Mouse (Mus musculus): Measurements from ENCODE around the gene Gatad2b.
"Not testable (repeated sequence)": the region's sequence is repeated elsewhere in the genome, so short reads cannot be mapped to it uniquely, and the experiment has no call there.

Gatad2b gene

DNA sequence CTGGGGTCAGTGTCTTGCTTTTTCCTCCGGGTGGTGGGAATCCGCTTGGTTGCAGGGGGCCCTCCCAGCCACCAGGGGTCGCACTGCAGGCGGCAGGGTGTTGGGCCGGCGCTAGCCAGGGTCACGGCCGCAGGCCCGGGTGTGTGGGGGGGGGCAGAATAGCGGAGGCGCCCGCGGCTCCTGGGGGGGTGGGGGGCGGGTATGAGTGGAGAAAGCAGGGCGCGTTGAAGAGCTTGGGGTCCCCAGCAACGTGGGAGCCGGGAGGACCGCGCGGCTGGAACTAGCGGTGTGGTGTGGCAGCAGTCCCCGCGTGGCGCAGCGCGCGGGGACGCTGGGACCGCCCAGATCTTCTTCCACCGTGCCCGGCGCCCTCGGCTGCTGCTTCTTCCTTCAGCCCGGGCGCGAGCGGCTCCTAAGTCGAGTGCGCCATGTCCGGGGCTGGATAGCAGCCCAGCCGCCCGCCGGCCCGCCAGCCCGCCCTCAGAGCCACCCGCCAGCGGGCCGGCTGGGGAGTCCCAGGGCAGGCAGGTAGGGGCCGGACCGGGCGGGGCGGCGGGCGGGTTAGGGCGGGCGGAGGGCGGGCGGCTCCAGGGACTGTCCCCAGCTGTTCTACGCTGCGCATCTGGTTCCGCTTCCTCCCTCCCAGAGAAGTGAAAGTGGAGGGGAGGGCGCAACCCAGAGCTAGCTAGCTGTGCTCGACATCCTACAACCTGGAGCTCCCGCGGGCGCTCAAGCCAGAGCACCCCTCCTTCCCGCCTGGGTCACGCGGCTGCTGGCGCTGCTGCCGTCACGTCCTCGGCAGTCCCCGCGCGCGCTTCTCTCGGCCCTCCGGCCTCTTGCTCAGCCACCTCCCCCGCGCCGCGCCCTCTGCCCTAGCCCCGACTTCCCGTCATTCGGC lies 27.7 kb upstream of the Gatad2b start, which contains the start of gene Dennd4b:
TSS of gene Dennd4b (plus strand) at position 152 of the 898 bp plus-strand sequence.
- peak; percentile 93 to 97 for DNase-seq (ENCODE audit: inconsistent age in 2 of 2, low spot score in 1 of 2)

DNA sequence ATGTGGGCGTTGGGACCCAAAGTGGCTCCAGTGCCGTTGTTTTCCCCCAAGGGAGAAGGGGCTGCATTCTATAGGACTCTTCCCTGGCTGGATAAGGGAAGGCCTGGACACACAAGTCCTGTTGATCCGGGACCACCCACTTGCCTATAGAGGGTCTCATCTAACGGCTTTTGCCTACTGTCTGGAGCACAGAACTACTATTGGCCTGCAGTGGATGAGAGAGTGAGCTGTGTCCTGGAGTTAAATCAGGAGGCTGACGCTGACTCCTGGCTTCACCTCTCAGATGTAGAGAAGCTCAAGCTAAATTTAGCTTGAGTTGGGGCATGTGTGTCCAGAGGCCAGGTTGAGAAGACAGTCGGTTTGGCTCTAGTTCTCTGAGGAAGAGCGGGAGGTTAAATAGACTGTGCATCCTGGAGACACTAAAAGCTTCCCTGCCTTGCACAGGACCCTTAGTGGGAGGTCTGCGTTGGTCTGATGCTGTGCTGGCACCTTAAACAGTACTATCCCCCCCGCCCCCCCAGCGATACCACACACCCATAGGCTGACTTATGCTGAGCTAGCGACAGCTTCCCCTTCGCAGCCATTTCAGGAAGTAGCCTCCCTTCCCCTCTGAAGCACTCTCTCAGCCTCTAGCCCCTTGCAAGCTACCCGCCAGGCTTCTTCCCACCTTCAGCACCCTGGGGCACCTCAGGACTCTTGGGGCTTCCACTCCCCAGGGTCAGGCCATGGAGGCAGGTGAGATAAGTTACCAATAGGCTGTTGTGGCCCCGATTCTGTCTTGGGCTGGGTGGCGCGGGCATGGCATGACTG lies 26.8 kb upstream of the Gatad2b start:
- peak; percentile 36 to 60 for DNase-seq (ENCODE audit: inconsistent age in 2 of 2, low spot score in 1 of 2)

DNA sequence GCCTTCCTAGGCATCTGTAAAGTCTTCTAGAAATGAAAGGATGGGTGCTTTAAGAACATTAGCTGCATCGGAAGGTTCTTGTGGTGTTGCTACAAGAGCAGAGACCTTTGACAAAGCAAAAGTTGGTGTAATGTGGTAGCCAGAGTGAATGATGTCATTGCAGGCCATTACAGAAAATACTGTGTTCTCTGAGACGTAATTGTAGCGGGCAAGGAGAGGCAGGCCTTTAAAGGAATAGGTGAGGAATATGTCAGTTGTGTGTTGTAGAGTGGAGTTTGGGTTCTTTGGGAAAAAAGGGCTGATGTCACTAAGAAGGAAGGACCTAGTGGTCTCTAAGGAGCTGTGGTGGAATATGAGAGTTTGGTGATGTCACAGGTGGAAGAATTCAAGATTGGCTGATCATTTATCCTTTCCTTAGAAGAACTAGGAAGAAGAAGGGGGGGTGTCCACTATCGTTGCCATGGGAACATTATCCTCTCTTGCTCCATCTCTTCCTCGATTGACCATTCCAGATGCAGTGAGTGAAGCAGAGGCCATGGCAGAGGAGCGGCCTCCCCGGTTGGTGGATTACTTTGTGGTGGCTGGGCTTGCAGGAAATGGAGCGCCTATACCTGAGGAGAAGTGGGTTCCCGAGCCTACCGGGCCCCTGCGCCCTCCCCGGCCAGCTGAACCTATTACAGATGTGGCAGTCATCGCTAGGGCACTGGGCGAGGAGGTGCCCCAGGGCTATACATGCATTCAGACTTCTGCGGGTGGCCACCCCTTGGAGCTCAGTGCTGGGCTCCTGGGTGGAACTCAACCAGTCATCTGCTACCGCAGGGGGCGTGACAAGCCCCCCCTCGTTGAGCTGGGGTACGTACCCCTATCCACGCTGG lies 25.8 kb upstream of the Gatad2b start:
- DNase-seq (ENCODE audit: inconsistent age in 2 of 2, low spot score in 1 of 2): peak; percentile 25 to 26

DNA sequence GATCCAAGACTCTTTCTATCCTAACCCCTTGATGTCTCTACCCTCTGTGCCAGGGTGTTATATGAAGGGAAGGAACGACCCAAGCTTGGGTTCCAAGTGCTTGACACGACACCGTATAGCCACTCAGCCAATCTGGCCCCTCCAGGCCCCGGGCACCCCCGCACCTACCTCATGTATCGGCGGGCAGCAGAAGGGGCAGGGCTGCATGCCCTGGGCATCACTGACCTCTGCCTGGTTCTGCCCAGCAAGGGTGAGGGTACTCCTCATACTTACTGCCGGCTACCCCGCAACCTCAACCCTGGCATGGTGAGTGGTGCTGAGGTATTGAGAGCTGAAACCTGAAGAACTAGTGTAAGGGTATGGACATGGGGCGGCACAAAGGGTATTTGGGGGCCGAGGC lies 24.8 kb upstream of the Gatad2b start:
- DNase-seq (ENCODE audit: inconsistent age in 2 of 2, low spot score in 1 of 2): peak in 1 of 2 experiments; percentile 25

DNA sequence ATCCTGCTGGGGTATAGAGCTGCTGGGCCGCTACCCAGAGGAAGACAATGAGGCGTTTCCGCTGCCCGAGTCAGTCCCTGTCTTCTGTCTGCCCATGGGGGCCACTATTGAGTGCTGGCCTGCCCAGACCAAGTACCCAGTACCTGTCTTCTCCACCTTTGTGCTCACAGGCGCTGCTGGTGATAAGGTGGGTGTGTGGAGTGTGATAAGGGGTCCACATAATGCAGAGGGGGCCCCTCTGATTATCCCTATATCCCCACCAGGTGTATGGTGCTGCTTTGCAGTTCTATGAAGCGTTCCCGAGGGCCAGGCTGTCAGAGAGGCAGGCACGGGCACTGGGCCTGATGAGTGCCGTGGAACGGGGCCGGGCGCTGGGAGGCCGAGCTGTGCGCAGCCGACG lies 24.0 kb upstream of the Gatad2b start:
- peak in 1 of 2 experiments; percentile 20 for DNase-seq (ENCODE audit: inconsistent age in 2 of 2, low spot score in 1 of 2)

DNA sequence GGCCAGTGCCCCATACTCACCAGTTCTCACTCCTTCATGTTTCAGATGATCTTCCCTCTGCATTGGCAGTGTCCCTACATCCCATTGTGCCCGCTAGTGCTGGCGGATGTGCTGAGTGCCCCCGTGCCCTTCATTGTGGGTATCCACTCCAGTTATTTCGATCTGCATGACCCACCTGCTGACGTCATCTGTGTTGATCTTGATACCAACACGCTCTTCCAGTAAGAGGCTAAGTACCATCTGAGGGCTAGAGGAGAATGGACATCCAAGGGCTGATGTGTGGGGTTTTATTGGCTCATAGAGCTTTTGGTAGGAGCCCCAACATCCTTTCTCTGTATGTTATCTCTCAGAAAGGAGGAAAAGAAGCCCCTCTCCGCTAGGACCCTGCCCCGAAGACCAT lies 22.2 kb upstream of the Gatad2b start:
- DNase-seq (ENCODE audit: inconsistent age in 2 of 2, low spot score in 1 of 2): no peak

DNA sequence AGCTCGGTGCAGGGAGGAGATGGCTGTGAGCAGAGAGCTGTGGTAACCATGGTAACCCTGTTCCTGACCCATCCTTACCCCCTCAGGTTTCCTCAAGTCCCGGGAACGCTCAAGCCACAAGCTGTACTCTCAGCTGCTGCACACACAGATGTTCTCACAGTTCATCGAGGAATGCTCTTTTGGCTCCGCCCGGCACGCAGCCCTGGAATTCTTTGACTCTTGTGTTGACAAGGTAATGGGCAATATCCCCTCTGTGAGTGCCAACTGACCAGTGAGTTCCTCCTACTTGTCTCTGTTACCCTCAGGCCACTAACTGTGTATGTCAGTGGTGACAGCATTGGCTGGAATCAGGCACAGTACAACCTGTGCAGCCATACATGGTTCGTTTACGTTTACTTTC lies 20.8 kb upstream of the Gatad2b start:
- no peak for DNase-seq (ENCODE audit: inconsistent age in 2 of 2, low spot score in 1 of 2)

DNA sequence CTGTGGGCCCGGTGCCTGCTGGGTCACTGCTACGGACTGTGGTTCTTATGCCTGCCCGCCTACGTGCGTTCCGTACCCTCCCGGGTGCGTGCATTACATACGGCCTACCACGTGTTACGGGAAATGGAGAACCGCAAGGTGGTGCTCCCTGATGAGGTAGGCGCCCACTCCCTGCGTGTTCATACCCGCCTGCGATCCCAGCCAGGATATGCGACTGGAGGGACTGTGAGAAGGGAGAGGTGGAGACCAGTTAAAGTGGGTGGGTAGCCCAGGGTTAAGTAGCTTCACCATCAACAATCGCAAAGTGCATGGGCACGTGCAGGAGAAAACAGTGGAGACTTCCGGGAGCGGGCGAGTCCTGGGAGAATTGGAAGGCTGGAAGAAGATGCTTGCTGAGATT lies 19.1 kb upstream of the Gatad2b start:
- peak in 1 of 2 experiments; percentile 17 for DNase-seq (ENCODE audit: inconsistent age in 2 of 2, low spot score in 1 of 2)

DNA sequence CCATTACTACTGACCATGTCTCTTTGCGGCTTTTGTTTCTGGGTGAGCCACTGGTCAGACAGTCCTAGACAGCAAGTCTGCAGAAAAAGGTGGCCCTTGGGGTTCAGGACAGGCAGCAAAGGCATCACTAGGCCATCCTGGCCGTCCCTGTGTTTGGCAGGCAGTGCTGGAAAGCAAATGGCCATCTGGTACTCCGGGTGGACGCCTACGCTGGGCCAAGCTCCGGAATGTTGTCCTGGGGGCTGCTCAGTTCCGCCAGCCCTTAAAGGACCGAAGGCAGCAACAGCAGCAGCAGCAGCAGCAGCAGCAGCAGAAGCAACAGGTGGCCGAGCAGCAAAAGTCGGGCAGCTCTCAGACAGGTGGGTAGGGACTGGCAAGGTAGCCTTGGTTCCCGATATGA lies 17.7 kb upstream of the Gatad2b start:
- no peak for DNase-seq (ENCODE audit: inconsistent age in 2 of 2, low spot score in 1 of 2)

DNA sequence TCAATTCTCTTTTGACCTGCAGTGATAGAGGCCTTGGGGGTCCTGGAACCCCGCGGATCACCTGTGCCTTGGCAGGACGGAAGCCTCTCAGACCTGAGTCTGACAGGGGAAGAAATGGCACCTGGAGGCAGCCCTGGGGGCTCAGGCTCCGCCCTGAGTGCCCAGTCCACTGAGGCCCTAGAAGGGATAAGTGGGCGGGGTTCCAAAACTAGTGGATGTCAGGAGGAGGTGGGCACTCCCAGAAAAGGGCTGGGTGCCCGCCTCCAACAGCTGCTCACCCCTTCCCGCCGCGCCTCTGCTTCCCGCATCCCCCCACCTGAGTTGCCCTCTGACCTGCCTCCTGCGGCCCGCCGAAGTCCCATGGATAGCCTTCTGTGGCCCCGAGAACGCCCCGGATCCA lies 16.1 kb upstream of the Gatad2b start:
- peak in 1 of 2 experiments; percentile 18 for DNase-seq (ENCODE audit: inconsistent age in 2 of 2, low spot score in 1 of 2)

DNA sequence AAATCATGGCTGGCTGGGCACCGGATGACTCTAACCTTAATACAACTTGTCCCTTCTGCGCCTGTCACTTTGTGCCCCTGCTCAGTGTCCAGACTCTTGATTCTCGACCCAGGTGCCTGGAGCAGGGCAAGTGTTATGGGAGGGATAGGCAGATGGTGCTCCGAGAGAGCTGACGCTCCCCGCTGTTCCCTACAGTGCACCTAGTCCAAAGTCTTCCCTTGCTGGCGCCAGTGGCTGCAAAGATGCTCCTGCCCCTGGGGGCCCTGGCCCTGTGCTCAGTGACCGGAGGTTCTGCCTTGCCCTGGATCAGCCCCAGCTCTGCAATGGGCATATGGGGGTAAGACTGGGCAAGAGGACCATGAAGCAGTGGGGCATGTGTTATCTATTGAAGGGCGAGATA lies 15.2 kb upstream of the Gatad2b start:
- no peak for DNase-seq (ENCODE audit: inconsistent age in 2 of 2, low spot score in 1 of 2)

DNA sequence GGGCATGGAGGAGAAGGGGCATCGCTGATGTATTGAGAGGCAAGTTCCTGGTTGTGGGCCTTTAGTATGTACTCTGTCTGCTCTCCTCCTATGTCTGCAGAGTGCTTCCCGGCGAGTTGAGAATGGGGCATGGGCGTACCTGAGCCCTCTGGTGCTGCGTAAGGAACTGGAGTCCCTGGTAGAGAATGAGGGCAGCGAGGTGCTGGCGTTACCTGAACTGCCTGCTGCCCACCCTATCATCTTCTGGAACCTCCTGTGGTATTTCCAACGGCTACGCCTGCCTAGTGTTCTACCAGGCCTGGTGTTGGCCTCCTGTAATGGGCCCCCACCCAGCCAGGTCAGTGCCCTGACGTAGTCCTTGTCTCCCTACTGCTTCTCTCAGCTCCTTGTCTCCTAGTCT lies 14.8 kb upstream of the Gatad2b start:
- no peak for DNase-seq (ENCODE audit: inconsistent age in 2 of 2, low spot score in 1 of 2)

DNA sequence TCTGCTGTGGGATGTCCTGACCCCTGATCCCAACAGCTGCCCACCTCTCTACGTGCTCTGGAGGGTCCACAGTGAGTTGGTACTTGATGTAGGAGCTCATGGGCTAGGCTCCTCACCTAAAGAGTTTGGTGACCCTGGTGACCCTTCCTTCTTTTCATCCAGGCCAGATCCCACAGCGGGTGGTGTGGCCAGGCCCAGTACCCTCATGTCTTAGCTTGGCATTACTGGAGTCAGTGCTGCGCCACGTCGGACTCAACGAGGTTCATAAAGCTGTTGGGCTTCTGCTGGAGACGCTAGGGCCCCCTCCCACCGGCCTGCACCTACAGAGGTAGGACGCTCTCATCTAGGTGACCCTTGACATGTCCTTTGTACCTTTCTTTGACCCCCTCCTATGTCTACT lies 13.8 kb upstream of the Gatad2b start:
- DNase-seq (ENCODE audit: inconsistent age in 2 of 2, low spot score in 1 of 2): peak in 1 of 2 experiments; percentile 15

DNA sequence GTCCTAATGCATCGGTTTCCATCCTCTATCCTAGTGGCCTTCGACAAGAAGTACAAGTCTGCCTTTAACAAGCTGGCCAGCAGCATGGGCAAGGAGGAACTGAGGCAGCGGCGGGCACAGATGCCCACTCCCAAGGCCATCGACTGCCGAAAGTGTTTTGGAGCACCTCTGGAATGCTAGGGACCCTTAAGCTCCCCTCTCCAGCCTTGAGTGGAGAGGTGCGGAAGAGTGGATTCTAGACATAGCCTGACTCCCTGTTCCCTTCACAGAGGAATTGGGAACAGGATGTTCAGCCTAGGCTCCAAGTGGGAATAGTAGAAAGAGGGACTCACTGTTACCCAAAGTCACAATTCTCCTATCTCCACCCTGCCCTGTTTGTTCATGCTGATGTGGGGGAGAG lies 13.2 kb upstream of the Gatad2b start:
- DNase-seq (ENCODE audit: inconsistent age in 2 of 2, low spot score in 1 of 2): no peak

DNA sequence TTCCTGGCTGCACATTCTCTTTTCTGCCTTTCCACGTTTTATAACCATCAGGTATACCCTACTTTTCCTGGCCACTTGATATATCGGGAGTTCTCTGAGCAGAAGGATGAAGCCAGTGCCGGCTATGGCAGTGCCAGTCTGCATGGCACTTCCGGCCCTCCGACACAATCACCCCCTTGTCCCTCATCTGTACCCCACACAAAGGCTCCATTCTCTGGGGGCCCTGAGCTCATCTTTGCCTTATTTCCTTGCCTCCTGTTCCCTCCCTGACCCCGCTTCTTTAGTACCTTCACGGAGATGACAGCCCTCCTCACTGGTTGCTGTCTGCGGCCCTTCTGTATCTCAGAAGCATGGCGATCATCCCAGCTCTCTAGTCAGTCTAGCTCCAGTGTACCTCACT lies 12.3 kb upstream of the Gatad2b start:
- no peak for DNase-seq (ENCODE audit: inconsistent age in 2 of 2, low spot score in 1 of 2)

DNA sequence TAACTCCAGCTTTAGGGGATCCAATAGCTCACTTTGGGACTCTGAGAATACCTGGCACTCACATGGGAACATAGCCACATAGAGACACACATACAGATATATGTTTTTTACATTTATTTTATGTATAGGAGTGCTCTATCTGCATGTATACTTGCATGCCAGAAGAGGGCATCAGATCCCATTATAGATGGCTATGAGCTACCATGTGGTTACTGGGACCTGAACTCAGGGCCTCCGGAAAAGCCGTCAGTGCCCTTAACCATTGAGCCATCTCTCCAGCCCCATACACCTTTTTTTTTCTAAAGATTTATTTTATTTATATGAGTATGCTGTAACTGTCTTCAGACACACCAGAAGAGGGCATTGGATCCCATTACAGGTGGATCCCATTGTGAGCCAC lies 8.8 kb upstream of the Gatad2b start:
- DNase-seq (ENCODE audit: inconsistent age in 2 of 2, low spot score in 1 of 2): peak in 1 of 2 experiments; percentile 23

DNA sequence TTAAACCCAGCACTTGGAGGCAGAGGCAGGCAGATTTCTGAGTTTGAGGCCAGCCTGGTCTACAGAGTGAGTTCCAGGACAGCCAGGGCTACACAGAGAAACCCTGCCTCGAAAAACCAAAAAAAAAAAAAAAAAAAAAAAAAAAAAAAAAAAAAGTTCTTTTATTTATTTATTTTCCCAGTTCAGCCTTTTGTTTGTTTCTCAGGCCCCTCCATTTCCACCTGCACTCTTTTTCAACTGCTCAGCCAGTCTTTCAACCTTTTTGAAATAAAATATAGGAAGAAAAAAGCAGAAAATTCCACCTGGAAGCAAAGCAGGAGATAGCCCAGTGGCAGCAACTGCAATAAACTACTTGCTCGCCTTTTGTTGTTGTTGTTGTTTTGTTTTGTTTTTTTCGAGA lies 3.6 kb upstream of the Gatad2b start:
- DNase-seq (ENCODE audit: inconsistent age in 2 of 2, low spot score in 1 of 2): not testable (repeated sequence)

DNA sequence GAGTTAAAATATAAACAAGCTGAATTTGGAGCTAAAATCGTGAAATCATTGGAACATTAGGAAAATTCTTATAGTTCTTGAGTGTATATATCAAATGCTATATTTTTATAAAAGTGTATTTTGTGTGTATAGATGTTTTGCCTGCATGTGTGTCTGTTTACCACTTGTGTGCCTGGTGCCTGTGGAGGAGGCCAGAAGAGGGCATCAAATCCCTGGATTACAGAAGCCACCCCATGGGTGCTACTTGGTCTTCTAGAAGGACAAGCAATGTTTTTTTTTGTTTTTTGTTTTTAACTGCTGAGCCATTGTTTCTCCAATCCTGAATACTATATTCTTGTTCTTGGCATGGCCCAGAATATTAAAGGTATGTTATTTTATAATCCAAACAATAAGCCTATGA lies 2.4 kb upstream of the Gatad2b start:
- peak in 1 of 2 experiments; percentile 39 for DNase-seq (ENCODE audit: inconsistent age in 2 of 2, low spot score in 1 of 2)

DNA sequence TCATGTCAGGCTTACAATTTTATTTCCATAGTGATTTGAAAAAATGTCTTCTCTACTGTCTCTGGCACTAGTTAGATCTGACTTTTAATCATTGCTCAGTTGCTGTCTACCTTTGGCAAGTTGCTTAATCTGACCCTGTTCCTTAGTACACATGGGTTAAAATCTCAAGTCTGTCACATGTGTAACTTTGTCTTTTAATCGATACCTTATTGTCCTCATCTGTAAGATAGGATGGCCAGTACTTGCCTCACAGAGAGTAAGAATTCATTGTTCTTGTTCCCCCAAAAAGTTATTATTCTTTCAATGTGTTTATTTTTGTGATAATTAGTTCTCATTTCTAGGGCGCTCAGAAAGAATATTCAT lies 1.0 kb upstream of the Gatad2b start:
- DNase-seq (ENCODE audit: inconsistent age in 2 of 2, low spot score in 1 of 2): no peak

DNA sequence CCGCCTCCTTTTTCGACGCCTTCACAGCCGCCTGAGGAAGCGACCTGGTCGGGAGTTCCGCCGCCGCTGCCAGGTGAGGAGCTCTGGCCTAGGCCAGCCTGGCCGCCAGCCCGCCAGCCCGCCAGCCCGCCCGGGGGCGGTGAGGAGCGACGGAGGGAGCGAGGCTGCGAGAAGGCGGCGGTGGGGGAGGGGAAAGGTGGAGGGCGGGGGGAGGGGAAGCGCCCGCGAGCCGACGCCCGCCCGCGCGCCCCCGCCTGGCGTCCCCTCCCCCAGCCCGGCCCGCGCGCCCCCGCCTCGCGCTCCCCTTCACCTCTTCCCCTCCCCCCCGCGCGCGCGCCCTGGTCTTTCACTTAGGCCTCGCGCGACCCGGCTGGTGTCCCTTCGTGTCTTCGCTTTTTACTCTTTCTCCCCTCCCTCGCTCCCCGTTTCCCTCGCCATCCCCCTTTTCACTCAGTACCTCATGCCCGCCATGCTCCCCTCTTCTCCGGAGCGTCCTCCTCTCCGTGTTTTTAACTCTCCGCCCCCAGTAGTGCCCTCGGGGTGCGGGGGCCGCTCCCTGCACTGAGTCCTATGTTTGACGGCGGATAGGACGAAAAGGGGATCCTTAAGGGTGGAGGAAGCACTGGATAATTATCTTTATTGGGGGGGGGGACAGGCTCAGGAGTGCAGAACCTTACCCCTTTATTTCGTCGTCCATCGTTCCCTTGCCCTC lies 530 bp downstream of the Gatad2b start:
- peak; percentile 64 to 88 for DNase-seq (ENCODE audit: inconsistent age in 2 of 2, low spot score in 1 of 2)

Measured in adrenal gland, adult (tissue).